Mouse (Mus musculus) G1E (cell line): ENCODE measurements at regions not wholly inside any gene's neighbourhood (a gene's known extent, or its start where the extent isn't known, plus 50 kb on each side); places are given as distances from the start of the nearest gene placed in this dataset.

Source experiments
- ATAC-seq: 2 replicates; pipeline ENCODE4 v1.8.0; 2016; ENCODE audit warnings: mild to moderate bottlenecking; ENCODE audit not compliant: insufficient number of reproducible peaks, poor library complexity, low FRiP score, severe bottlenecking; ENCODE audit errors: extremely low read depth
- DNase-seq: peaks from one replicate; pipeline ENCODE4 v3.0.0; 2012; ENCODE audit warnings: low spot score
- H3K27me3 ChIP-seq: 2 replicates; pipeline ENCODE4 v1.6.1; 2012; ENCODE audit warnings: mild to moderate bottlenecking, low read length, inconsistent platforms; ENCODE audit not compliant: insufficient read depth
- H3K36me3 ChIP-seq: replicated peaks from 2 replicates; pipeline ENCODE3; 2012; ENCODE audit warnings: mild to moderate bottlenecking, inconsistent platforms
- H3K4me1 ChIP-seq: 2 replicates; pipeline ENCODE4 v1.6.1; 2012; ENCODE audit warnings: low read depth, low read length, inconsistent platforms, mixed read lengths; ENCODE audit not compliant: insufficient read depth
- H3K4me3 ChIP-seq: 2 replicates; pipeline ENCODE4 v1.5.1; 2012; ENCODE audit warnings: low read depth, mild to moderate bottlenecking, inconsistent platforms, low read length, moderate library complexity, mixed read lengths
- H3K9me3 ChIP-seq: replicated peaks from 2 replicates; pipeline ENCODE4 v1.6.1; 2012; ENCODE audit warnings: inconsistent platforms
- CTCF ChIP-seq: IDR thresholded peaks from 2 replicates; pipeline ENCODE4 v1.5.1; 2012; ENCODE audit warnings: low read depth, low read length, inconsistent platforms, mixed read lengths
- GATA1 ChIP-seq: IDR thresholded peaks from 2 replicates; pipeline ENCODE4 v1.6.1; 2012; ENCODE audit warnings: borderline replicate concordance, low read length, inconsistent platforms, mixed read lengths
- GATA2 ChIP-seq: IDR thresholded peaks from 2 replicates; pipeline ENCODE4 v1.6.1; 2012; ENCODE audit warnings: low read depth, low read length, inconsistent platforms, borderline replicate concordance
- POLR2AphosphoS5 ChIP-seq: IDR thresholded peaks from 2 replicates; pipeline ENCODE4 v1.6.1; 2012; ENCODE audit warnings: low read depth, low read length, inconsistent platforms; ENCODE audit not compliant: insufficient replicate concordance
- TAL1 ChIP-seq: conservative IDR thresholded peaks from 2 replicates; pipeline ENCODE4 v1.6.1; 2012; ENCODE audit warnings: low read depth, low read length, inconsistent platforms, mixed read lengths

DNA sequence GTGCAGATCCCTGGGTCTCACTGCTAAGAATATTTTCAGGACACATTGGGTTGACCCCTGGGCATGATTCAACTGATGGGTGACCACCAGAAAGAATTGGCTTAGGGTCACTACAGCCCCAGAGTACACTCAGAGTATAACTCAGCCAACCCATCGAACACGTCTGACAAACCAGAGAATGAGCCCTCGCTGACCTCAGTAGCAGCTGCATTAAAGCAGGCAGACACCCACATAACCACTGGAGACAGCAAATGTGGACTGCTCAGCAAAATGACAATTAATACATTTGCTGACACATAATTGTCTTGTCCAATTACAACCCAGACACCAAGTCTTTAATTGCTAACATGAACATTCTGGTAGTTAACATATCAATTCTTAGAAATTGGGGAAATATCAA is 175.7 kb downstream of the Cbln4 start:
- H3K9me3 ChIP-seq = peaks cover 63% of the 10 kb centered on the region
- ATAC-seq = no peak
- no peak overlapping the region for H3K4me3 ChIP-seq
- H3K4me1 ChIP-seq = no peaks in the 10 kb centered on the region
- no peaks in the 10 kb centered on the region for H3K36me3 ChIP-seq
- TF ChIP-seq POLR2AphosphoS5 (no peak), GATA2 (no peak), TAL1 (no peak), CTCF (no peak), GATA1 (no peak)
- no peak for DNase-seq
- no peaks in the 10 kb centered on the region for H3K27me3 ChIP-seq

DNA sequence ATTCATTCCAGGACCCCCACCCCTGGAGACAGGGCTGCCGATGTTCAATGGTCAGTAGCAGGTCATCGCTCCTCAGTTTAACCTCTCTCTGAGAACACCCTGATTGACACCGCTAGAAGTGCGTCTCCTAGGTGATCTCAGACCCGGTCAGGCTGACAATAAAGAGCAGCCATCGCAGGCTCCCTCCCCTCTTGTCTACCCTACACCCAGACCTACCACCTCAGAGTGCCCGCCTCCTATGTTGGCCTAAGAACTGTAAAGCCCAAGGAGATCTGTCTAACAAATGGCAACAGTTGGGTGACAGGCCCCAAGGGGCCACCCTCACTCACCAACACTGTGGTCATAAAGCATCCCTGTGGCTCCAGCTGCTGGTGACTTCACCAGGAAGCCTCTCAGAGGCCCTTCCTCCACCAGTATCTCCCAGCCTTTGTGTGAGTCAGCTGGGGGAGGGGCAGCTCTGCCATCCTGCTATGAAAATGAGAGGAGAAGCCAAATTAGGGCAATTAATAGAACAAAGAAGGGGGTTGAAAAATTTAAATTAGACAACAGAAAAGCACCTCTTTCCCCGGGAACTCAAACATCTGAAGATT is 178.8 kb downstream of the Cbln4 start:
- Histone ChIP-seq H3K27me3 (no peaks in the 10 kb centered on the region), H3K9me3 (peaks cover 64% of the 10 kb centered on the region), H3K4me1 (no peaks in the 10 kb centered on the region), H3K4me3 (no peak overlapping the region), H3K36me3 (no peaks in the 10 kb centered on the region)
- DNase-seq (no peak), ATAC-seq (no peak)
- no peak for TF ChIP-seq TAL1

DNA sequence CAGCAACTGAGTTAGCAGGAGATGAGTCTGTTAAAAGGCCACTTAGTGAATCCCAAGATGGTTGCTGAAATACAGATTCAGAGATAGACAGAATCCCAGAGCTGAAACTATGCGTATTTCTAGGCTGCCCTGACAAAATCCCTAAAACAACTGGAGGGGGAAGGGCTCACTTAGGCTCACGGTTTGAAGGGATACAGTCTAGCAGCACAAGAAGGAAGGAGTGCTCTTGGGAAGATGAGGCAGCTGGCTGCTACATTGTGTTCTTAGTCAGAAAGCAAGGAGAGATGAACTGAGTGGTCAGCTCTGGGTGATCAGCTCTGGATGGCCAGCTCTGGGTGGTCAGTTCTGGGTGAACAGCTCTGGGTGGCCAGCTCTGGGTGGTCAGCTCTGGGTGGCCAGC is 180.6 kb downstream of the Cbln4 start:
- ATAC-seq (no peak), DNase-seq (no peak)
- Histone ChIP-seq H3K27me3 (no peaks in the 10 kb centered on the region), H3K9me3 (peaks cover 62% of the 10 kb centered on the region), H3K4me3 (no peak overlapping the region), H3K36me3 (no peaks in the 10 kb centered on the region), H3K4me1 (no peaks in the 10 kb centered on the region)
- TF ChIP-seq GATA2 (no peak), TAL1 (no peak), GATA1 (no peak), CTCF (no peak), POLR2AphosphoS5 (no peak)

DNA sequence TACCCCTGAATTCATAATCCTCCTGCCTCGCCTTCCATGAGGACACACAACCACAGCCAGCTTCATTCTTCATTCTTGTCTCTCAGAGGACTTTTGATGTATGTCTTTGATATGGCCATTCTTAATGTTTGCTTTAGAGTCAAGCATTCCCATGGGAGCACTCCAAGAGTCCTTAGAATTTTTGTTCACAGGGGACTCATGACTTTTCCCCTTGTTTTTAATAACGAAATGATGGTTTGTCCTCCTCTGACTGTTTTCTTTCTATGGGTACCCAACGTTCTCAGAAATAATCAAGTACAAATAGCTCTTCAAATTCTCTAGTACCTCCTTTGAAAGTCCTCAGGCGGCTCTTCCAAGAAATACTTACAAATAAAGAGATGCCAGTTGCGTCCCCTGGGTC is 184.4 kb downstream of the Cbln4 start:
- DNase-seq (no peak), ATAC-seq (no peak)
- H3K9me3 ChIP-seq = peaks cover 61% of the 10 kb centered on the region
- H3K4me1 ChIP-seq = no peaks in the 10 kb centered on the region
- TF ChIP-seq POLR2AphosphoS5 (no peak), CTCF (no peak), TAL1 (no peak), GATA2 (no peak), GATA1 (no peak)
- H3K27me3 ChIP-seq = no peaks in the 10 kb centered on the region
- no peak overlapping the region for H3K4me3 ChIP-seq
- H3K36me3 ChIP-seq = no peaks in the 10 kb centered on the region

DNA sequence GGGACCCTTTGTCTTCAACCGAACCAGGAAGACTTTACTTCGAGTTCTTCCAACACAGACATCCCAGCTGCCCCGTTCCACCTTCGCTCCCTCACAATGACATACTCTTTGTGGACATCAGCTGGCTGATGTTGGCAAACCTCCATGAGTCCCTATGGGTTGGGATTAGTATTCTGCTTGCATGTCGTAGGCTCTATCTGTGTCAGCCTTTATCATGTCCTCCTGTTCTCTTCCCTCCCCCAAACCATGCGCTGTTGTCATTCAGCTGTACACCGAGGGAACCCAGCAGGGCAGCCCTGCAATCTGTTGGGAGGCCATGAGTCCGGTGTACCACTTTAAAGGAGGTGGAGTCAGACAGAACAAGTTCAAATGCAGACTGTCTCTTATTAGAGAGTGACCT is 186.8 kb downstream of the Cbln4 start:
- Histone ChIP-seq H3K4me1 (no peaks in the 10 kb centered on the region), H3K9me3 (peaks cover 66% of the 10 kb centered on the region), H3K4me3 (no peak overlapping the region), H3K27me3 (no peaks in the 10 kb centered on the region), H3K36me3 (no peaks in the 10 kb centered on the region)
- ATAC-seq (no peak), DNase-seq (no peak)
- TF ChIP-seq GATA1 = no peak
- TF ChIP-seq CTCF = no peak
- TF ChIP-seq TAL1 = no peak
- no peak for TF ChIP-seq GATA2
- TF ChIP-seq POLR2AphosphoS5 = no peak

DNA sequence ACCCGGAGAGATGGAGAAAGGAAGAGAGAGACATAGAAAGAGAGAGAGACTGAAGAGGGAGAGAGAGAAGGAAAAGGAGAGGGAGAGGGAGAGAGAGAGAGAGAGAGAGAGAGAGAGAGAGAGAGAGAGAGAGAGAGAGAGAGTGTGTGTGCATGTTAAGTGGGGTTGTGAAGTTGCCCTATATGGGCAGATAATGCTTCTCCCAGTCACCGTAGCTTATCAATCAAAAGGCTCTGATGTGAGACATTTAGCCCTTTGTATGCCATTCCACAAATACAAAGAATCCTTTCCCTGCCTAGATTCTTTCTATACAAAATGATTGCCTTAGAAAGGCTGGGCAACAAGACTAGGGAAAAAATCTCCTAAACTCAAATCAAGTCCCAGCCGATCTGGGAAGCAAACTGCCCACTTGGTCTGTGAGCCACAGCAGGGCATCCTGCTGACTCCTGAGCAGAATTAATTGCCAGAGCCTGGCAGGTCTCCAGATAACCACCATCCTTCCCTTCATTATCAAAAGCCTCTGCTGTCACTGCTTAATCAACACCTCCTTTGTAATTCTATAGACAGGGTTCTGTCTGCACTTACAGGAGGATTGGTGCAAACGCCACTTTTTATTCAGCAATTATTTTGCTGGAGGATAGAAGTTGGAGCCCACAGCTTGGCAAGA is 196.3 kb downstream of the Cbln4 start:
- Histone ChIP-seq H3K36me3 (no peaks in the 10 kb centered on the region), H3K4me3 (no peak overlapping the region), H3K4me1 (no peaks in the 10 kb centered on the region), H3K9me3 (peaks cover 54% of the 10 kb centered on the region), H3K27me3 (no peaks in the 10 kb centered on the region)
- no peak for TF ChIP-seq CTCF
- TF ChIP-seq TAL1 = no peak
- no peak for TF ChIP-seq POLR2AphosphoS5
- TF ChIP-seq GATA2 = no peak
- no peak for TF ChIP-seq GATA1
- ATAC-seq = no peak
- DNase-seq = no peak
